Mouse (Mus musculus) intestine, embryonic 15.5 days (tissue): ENCODE results near the gene Myh2. TPM values are rescaled to one million over a fixed set of nuclear protein-coding genes. Genes with fewer than 3 reads are reported as not detected.

ENCODE experiments used
- ATAC-seq: fragments of 200-750 bp; cut with Nextera tagmentation; 2 replicates; pipeline ENCODE4 v1.8.0; 2017; ENCODE audit warnings: moderate TSS enrichment, moderate library complexity
- H3K27ac ChIP-seq: fragments of 300-500 bp; sonication (generic); 2 replicates; pipeline ENCODE4 v1.5.1; 2015; ENCODE audit warnings: mild to moderate bottlenecking, inconsistent platforms
- H3K27me3 ChIP-seq: fragments of 300-500 bp; sonication (generic); replicated peaks from 2 replicates; pipeline ENCODE4 v1.6.1; 2015; ENCODE audit warnings: inconsistent platforms
- H3K36me3 ChIP-seq: fragments of 300-500 bp; sonication (generic); 2 replicates; pipeline ENCODE4 v1.6.1; 2015; ENCODE audit warnings: inconsistent platforms
- H3K4me1 ChIP-seq: fragments of 300-500 bp; sonication (generic); replicated peaks from 2 replicates; pipeline ENCODE4 v1.6.1; 2015; ENCODE audit warnings: inconsistent platforms
- H3K4me2 ChIP-seq: fragments of 300-500 bp; sonication (generic); replicated peaks from 2 replicates; pipeline ENCODE4 v1.6.1; 2015; ENCODE audit warnings: mild to moderate bottlenecking, inconsistent platforms
- H3K4me3 ChIP-seq: fragments of 300-500 bp; sonication (generic); replicated peaks from 2 replicates; pipeline ENCODE4 v1.5.1; 2015; ENCODE audit warnings: inconsistent platforms
- H3K9ac ChIP-seq: fragments of 300-500 bp; sonication (generic); 2 replicates; pipeline ENCODE4 v1.6.1; 2015; ENCODE audit warnings: inconsistent platforms
- H3K9me3 ChIP-seq: fragments of 300-500 bp; sonication (generic); 2 replicates; pipeline ENCODE4 v1.6.1; 2016; ENCODE audit warnings: inconsistent platforms
- WGBS: fragments of 180-500 bp; shearing (Covaris S2); methylation state at CpG from one replicate; pipeline ENCODE4 v1.1.7; 2015; 5-methylcytosine and 5-hydroxymethylcytosine counted together
- polyA plus RNA-seq: library from polyadenylated mRNA; unstranded; fragments of >200 nt; fragmentation: Nextera tagmentation; extraction: Ambion mirVana; gene quantifications from 2 replicates; pipeline ENCODE4 v1.2.1, GENCODE M21; 2015

The Myh2 gene
- 0.03 TPM in 1 of 2 replicates, not detected in the other for polyA plus RNA-seq

DNA sequence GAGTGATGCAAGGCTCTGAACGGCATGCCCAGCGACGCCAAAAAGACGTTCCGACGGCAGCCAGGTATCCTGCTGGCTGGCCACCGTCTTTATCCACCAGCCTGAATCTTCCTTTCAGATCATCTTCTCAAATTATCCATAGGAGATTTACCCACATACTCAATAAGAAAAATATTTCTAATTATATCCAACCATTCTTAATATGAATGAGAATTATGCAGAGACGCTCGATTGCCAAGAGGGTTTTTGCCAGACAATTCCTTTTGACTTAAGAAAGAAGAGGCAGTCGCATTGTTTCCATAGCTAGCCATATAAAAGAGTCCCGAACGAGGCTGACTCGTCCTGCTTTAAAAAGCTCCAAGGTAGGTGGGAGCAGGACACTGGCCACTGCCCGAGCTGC is at the start of gene Myh2:
Gene Myh2, plus strand, starts transcription at position 301 of the 400 bp plus-strand sequence.
- WGBS: 82% methylated on average over 14 of the region's 14 CpGs

DNA sequence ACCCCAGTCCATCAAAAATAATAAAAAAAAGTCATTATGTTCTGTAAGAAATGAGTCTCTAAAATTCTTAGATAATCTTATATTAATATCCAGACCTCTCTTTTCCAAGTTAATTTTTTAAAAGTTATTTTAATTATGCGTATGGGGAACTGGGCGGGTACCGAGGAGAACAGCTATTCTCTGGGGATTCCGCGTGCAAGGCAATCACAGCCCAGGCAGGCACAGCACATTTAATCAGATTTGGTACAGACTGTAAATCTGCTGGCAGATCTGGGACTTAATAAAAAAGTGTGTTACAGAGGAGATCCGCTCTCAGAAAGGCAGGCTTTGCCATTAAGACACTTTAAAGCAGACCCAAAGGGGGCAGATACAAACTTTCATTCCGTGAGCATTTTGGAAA is 45.9 kb upstream of the Myh2 start:
- H3K4me3 ChIP-seq: no peak overlapping the region
- no peaks in the 10 kb centered on the region for H3K27me3 ChIP-seq
- no peak overlapping the region for H3K4me2 ChIP-seq
- no peak overlapping the region for H3K9ac ChIP-seq
- 80% methylated on average over 7 of the region's 7 CpGs for WGBS
- no peaks in the 10 kb centered on the region for H3K36me3 ChIP-seq
- H3K9me3 ChIP-seq: no peaks in the 10 kb centered on the region
- ATAC-seq: no peak
- no peaks in the 10 kb centered on the region for H3K4me1 ChIP-seq
- H3K27ac ChIP-seq: no peak overlapping the region

More for the DNA sequence above, at the start of gene Myh2:
- ATAC-seq: no peak
- no peak within 1 kb of the TSS for H3K4me2 ChIP-seq
- H3K27me3 ChIP-seq: no peaks in the 10 kb centered on the region
- no peak within 1 kb of the TSS for H3K4me3 ChIP-seq
- H3K4me1 ChIP-seq: no peaks in the 10 kb centered on the region
- H3K27ac ChIP-seq: no peak within 1 kb of the TSS
- no peaks in the 10 kb centered on the region for H3K36me3 ChIP-seq
- no peaks in the 10 kb centered on the region for H3K9me3 ChIP-seq
- no peak within 1 kb of the TSS for H3K9ac ChIP-seq

DNA sequence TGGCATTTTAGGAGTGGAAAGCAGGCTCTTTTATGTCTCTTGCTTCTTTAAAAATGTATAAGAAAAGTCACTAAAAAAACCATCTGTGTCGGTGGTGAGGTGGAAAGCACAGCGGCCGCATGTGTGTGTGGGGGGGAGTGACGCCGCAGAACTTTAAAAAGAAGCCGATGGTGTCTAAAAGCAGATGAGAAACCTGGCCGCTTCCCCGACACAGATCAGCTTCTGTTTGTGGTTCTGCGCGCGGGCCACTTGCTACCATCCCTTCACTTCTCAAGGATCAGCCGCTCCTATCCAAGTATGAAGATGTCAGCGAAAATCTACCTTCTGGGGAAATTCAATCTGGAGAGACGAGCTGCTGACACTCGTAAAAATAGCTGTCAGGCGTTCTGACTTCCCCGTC is 45.5 kb upstream of the Myh2 start:
- WGBS: 76% methylated on average over 17 of the region's 17 CpGs
- ATAC-seq: no peak
- H3K27ac ChIP-seq: no peak overlapping the region
- H3K4me2 ChIP-seq: no peak overlapping the region
- H3K4me1 ChIP-seq: no peaks in the 10 kb centered on the region
- no peaks in the 10 kb centered on the region for H3K36me3 ChIP-seq
- no peaks in the 10 kb centered on the region for H3K27me3 ChIP-seq
- no peaks in the 10 kb centered on the region for H3K9me3 ChIP-seq
- no peak overlapping the region for H3K9ac ChIP-seq
- H3K4me3 ChIP-seq: no peak overlapping the region

DNA sequence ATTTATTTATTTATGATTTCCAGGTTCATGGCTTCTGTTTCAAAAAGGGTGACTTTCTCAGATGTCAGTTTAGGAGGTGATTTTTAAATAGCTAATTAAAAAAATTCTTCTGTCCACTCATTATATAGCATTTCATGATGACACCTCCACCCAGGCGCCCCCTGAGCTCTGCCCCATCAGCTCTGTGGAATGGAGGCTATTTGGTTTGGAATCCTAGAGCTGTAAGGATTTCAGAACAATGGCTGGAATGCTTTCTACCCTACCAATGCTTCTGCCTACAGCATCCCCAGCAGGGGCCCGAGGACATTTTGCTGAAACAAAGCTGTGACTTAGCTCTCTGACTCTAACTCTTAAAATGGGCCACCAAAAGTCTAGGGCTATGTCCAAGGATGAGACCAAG is 37.3 kb upstream of the Myh2 start:
- Histone ChIP-seq H3K9me3 (no peaks in the 10 kb centered on the region), H3K36me3 (no peaks in the 10 kb centered on the region), H3K4me2 (no peak overlapping the region), H3K4me3 (no peak overlapping the region), H3K4me1 (no peaks in the 10 kb centered on the region), H3K27me3 (no peaks in the 10 kb centered on the region), H3K9ac (no peak overlapping the region), H3K27ac (no peak overlapping the region)
- WGBS: 78% methylated on average over 2 of the region's 2 CpGs
- ATAC-seq: no peak

DNA sequence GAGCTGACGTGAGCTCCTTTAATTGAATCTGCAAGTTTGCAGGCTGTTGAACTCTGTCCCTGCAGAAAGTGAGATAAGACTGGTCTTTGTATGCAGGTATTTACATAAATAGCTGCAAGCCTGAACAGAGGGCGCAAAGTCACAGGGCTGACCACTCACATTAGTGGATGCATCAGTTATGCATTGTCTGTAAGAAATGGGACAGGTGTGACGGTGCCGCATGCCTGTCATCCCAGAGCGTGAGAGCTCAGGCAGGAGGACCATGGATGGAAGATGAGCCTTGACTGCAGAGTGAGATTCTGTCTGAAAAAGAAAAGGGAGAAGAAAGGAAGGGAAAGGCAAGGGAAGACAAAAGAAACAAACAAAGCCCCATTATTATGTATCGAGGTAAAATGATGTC is 36.2 kb upstream of the Myh2 start:
- Histone ChIP-seq H3K4me3 (no peak overlapping the region), H3K36me3 (no peaks in the 10 kb centered on the region), H3K4me1 (no peaks in the 10 kb centered on the region), H3K9ac (no peak overlapping the region), H3K9me3 (no peaks in the 10 kb centered on the region), H3K27ac (no peak overlapping the region), H3K27me3 (no peaks in the 10 kb centered on the region), H3K4me2 (no peak overlapping the region)
- ATAC-seq: no peak
- 75% methylated on average over 6 of the region's 6 CpGs for WGBS

DNA sequence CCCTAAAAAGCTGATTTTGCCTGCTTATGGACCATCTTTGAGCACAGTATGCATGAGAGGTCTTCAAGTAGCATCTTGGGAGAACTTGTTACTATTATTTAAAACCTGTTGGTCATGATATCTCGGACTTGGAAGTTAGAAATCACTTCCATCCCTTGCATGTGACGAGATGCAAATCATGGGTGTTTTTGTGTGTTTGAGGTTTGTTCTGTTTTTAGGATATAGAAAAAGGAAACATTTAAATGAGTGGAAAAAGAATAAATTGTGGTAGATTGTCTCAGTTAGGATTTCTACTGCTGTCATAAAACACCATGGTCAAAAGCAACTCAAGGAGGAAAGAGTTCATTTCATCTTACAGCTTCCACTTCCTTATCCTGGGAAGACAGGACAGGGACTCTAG is 35.3 kb upstream of the Myh2 start:
- Histone ChIP-seq H3K4me1 (no peaks in the 10 kb centered on the region), H3K9me3 (no peaks in the 10 kb centered on the region), H3K36me3 (no peaks in the 10 kb centered on the region), H3K27ac (no peak overlapping the region), H3K4me2 (no peak overlapping the region), H3K4me3 (no peak overlapping the region), H3K27me3 (no peaks in the 10 kb centered on the region), H3K9ac (no peak overlapping the region)
- ATAC-seq: no peak
- WGBS: 84% methylated on average over 2 of the region's 2 CpGs

DNA sequence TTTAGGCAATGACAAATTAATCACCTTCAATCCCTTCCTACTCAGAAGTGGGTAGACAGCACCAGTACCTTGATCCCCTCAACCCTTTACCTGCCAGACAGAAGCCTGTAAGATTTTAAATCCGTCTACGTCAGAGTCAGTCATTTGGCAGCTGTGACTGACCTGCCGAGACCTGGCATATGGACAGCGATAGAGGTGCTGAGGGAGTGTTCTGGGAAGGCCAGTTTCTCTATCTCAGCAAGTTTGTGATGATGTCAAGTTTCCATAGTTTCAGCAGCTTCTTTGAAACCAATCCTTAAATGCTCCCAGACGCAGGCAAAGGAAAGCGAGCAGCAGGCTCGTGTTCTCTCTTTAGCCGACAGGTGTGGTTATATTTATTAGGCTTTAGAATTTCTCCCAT is 31.3 kb upstream of the Myh2 start:
- H3K27me3 ChIP-seq: no peaks in the 10 kb centered on the region
- H3K27ac ChIP-seq: no peak overlapping the region
- no peaks in the 10 kb centered on the region for H3K36me3 ChIP-seq
- H3K4me2 ChIP-seq: no peak overlapping the region
- ATAC-seq: no peak
- no peak overlapping the region for H3K4me3 ChIP-seq
- no peaks in the 10 kb centered on the region for H3K4me1 ChIP-seq
- WGBS: 56% methylated on average over 8 of the region's 8 CpGs
- no peaks in the 10 kb centered on the region for H3K9me3 ChIP-seq
- no peak overlapping the region for H3K9ac ChIP-seq

DNA sequence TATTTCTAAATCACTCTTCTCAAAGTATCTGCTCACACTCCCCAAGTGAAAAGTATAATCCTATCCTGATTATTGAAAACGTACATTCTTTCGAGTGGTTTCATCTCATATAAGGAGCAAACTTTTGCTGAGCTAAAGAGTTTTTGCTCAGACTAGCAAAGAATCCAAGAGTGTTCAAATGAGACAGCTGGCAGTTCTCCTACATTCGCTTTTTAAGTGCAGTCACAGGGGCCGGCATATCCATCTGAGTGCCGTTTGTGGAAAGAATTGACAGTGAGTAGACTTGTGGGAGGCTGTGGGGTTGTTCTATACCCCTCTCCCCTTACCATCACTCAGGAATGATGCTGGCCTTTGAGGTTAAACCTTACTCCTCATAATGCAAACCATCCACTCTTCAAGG is 30.7 kb upstream of the Myh2 start:
- no peaks in the 10 kb centered on the region for H3K36me3 ChIP-seq
- 60% methylated on average over 5 of the region's 5 CpGs for WGBS
- no peak overlapping the region for H3K27ac ChIP-seq
- no peak overlapping the region for H3K4me2 ChIP-seq
- ATAC-seq: no peak
- no peak overlapping the region for H3K4me3 ChIP-seq
- no peaks in the 10 kb centered on the region for H3K27me3 ChIP-seq
- no peak overlapping the region for H3K9ac ChIP-seq
- no peaks in the 10 kb centered on the region for H3K9me3 ChIP-seq
- no peaks in the 10 kb centered on the region for H3K4me1 ChIP-seq

DNA sequence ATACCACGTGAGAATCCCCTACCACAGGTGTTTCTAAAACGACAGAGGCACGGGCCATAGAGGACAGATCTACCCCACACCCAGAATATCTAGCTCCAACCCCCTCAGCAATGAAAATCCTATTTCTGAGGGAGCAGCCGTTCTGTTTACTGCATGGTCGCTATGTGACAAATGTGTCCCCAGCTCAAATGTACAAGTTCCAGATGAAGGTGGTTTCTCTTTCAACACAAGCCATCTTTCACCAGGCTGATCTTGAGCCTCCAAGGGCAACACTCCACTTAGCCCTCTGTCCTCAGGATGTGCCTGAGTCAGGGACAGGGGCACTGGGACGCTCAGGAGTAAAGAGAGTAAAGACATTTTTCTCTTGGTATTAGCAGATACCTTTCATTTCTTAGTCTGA is 29.8 kb upstream of the Myh2 start:
- no peak overlapping the region for H3K4me3 ChIP-seq
- no peak overlapping the region for H3K9ac ChIP-seq
- 67% methylated on average over 6 of the region's 6 CpGs for WGBS
- no peak overlapping the region for H3K27ac ChIP-seq
- no peak overlapping the region for H3K4me2 ChIP-seq
- no peaks in the 10 kb centered on the region for H3K9me3 ChIP-seq
- ATAC-seq: no peak
- H3K36me3 ChIP-seq: no peaks in the 10 kb centered on the region
- H3K27me3 ChIP-seq: no peaks in the 10 kb centered on the region
- H3K4me1 ChIP-seq: no peaks in the 10 kb centered on the region

DNA sequence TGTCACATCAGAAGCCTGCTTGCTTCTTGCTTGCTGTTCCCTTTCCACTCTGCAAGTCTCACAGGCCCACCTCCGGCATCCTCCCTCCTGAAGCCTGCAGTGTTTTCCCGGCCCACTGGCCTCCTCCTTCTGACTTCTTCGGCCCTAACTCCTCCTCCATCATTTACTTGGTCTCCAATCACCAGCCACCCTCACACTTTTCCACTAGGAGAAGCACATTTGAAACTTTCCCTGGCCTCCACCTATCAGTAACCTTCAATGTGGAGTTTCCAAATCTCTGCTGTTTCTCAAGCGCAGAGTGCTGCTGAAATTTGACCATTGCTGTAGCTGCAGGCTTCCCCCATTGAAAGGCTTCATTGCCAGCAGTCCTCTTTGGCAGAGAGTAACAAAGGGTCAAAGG is 28.8 kb upstream of the Myh2 start:
- WGBS: 54% methylated on average over 4 of the region's 4 CpGs
- Histone ChIP-seq H3K4me2 (no peak overlapping the region), H3K4me1 (no peaks in the 10 kb centered on the region), H3K9me3 (no peaks in the 10 kb centered on the region), H3K4me3 (no peak overlapping the region), H3K9ac (no peak overlapping the region), H3K36me3 (no peaks in the 10 kb centered on the region), H3K27ac (no peak overlapping the region), H3K27me3 (no peaks in the 10 kb centered on the region)
- no peak for ATAC-seq

DNA sequence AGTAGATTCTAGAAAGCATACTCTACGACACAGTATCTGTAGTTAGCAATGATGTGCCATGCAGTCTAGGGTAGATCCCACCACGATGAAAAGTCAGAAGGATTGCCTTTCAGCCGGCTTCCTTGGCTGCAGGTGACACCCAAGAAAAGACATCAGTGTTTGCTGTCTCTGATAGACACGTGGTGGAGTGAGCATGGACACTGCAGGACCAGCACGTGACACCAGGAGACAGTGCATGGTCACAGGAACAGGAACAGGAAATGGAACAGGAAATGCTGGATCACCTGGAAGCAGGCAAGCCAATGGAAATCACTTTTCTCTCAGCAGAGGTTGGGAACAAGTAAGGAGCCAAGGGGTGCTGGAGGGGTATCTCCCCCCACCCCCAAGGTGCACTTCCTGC is 27.8 kb upstream of the Myh2 start:
- WGBS: 75% methylated on average over 5 of the region's 5 CpGs
- Histone ChIP-seq H3K4me3 (no peak overlapping the region), H3K4me1 (no peaks in the 10 kb centered on the region), H3K9me3 (no peaks in the 10 kb centered on the region), H3K4me2 (no peak overlapping the region), H3K27me3 (no peaks in the 10 kb centered on the region), H3K27ac (no peak overlapping the region), H3K9ac (no peak overlapping the region), H3K36me3 (no peaks in the 10 kb centered on the region)
- ATAC-seq: no peak

DNA sequence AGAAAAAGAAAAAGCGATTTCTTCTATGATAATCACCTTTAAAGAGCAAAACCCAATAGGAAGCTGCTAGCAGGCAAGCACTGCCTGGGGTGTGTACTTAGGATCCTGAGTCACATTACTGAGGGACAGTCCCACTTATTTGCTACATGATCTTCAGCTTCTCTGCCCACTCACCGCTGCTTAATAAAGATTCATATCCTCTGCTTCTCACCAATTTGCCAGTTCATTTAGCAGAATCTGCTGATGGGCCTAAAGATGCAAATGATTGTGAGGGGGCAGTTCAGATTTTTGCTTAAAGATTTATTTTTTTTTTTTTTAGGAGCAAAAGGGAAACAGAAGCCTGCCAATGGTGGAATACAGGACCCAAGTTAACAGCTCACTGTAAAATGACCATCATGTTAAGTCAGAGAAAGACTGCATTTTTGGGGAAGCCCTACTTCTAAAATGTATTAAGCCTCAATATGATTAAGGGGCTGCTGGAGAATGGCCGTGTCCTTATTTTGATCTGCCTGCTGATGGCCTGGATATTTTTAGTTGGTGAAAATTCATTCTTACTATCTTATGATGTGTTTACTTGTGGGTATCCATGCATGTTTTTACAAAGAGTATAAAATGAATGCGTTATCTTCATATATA is 26.8 kb upstream of the Myh2 start:
- H3K4me1 ChIP-seq: no peaks in the 10 kb centered on the region
- H3K9ac ChIP-seq: no peak overlapping the region
- H3K4me2 ChIP-seq: no peak overlapping the region
- 87% methylated on average over 4 of the region's 4 CpGs for WGBS
- no peaks in the 10 kb centered on the region for H3K27me3 ChIP-seq
- no peak overlapping the region for H3K4me3 ChIP-seq
- H3K36me3 ChIP-seq: no peaks in the 10 kb centered on the region
- no peak overlapping the region for H3K27ac ChIP-seq
- H3K9me3 ChIP-seq: no peaks in the 10 kb centered on the region
- ATAC-seq: no peak

DNA sequence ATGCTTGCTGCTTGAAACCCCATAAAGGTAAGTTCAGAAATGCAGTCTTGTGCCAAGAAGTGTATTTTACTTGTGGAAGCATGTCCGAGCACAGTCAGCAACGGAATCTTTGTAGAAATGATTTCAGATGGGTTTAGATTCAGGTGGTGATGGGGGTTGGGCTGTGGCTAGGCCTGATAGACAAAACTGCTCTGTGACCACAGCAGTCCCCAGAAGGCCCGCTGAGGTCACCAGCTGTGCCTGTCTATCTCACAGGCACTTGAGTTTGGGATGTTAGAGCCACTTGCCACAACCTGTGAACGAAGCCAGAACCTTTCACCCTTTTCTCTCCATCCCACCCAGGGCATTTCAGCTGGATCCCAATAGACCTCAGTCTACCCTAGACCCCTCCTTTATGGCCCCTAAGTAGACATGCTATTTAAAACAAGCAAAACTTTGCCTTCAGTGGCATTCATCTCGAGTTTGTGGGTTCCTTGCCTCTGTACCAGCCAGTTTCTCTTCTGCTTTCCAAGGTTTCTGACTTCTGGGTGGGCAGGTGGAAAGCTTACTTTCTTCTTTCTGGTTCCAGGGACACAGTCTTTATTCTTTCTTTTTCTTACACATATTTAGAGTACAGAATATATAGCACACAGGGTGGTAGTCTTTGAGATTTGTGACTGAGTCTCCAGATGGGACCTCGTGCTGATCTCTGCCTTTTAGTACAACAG is 26.1 kb upstream of the Myh2 start:
- 63% methylated on average over 6 of the region's 6 CpGs for WGBS
- H3K9me3 ChIP-seq: no peaks in the 10 kb centered on the region
- no peak for ATAC-seq
- no peaks in the 10 kb centered on the region for H3K36me3 ChIP-seq
- H3K4me1 ChIP-seq: no peaks in the 10 kb centered on the region
- H3K27me3 ChIP-seq: no peaks in the 10 kb centered on the region
- H3K4me3 ChIP-seq: no peak overlapping the region
- H3K27ac ChIP-seq: no peak overlapping the region
- no peak overlapping the region for H3K9ac ChIP-seq
- H3K4me2 ChIP-seq: no peak overlapping the region
